Mouse (Mus musculus) myocyte (in vitro differentiated cells): Measurements from ENCODE around the gene Cnga1. TPM values are rescaled to one million over a fixed set of nuclear protein-coding genes. Genes with fewer than 3 reads are reported as not detected.
A peak's percentile ranks its signal among the peaks of the same experiment; 100 is the strongest.

Experiments
- H3K27me3 ChIP-seq: one replicate; pipeline ENCODE4 v1.6.1; 2011; ENCODE audit not compliant: control insufficient read depth, insufficient read depth, insufficient read length
- H3K36me3 ChIP-seq: one replicate; pipeline ENCODE4 v1.6.1; 2011; ENCODE audit not compliant: control insufficient read depth, insufficient read depth
- H3K4me2 ChIP-seq: one replicate; pipeline ENCODE4 v1.6.1; 2011; ENCODE audit warnings: low read depth, control low read depth
- H3K4me3 ChIP-seq: one replicate; pipeline ENCODE4 v1.5.1; 2011; ENCODE audit warnings: mild to moderate bottlenecking, control low read depth, moderate library complexity
- H3K79me2 ChIP-seq: one replicate; pipeline ENCODE4 v1.6.1; 2011; ENCODE audit not compliant: control insufficient read depth, insufficient read depth
- H3ac ChIP-seq: one replicate; pipeline ENCODE4 v1.6.1; 2011; ENCODE audit not compliant: control insufficient read depth, insufficient read length
- CEBPB ChIP-seq: IDR thresholded peaks from 2 replicates; pipeline ENCODE4 v1.6.1; 2011; ENCODE audit warnings: mild to moderate bottlenecking, moderate library complexity; ENCODE audit not compliant: poor library complexity, insufficient read depth, severe bottlenecking
- E2F4 ChIP-seq: IDR thresholded peaks from one replicate; pipeline ENCODE4 v1.6.1; 2011; ENCODE audit warnings: mild to moderate bottlenecking, control low read depth, moderate library complexity; ENCODE audit not compliant: insufficient read depth
- MAX ChIP-seq: IDR thresholded peaks from one replicate; pipeline ENCODE4 v1.6.1; 2011; ENCODE audit warnings: low read depth, mild to moderate bottlenecking, control low read depth
- MYOD1 ChIP-seq, 3 experiments: IDR thresholded peaks; one replicate each; pipeline ENCODE4 v1.6.1; 2011; ENCODE audit warnings: control low read depth in 2 of 3, low read depth in 2 of 3, mild to moderate bottlenecking in 2 of 3, moderate library complexity in 1 of 3; ENCODE audit not compliant: insufficient read length in 2 of 3, control insufficient read depth in 1 of 3
- MYOG ChIP-seq, 3 experiments: IDR thresholded peaks; one replicate each; pipeline ENCODE4 v1.6.1; 2011; ENCODE audit warnings: control low read depth in 2 of 3, low read depth in 2 of 3, mild to moderate bottlenecking in 2 of 3; ENCODE audit not compliant: insufficient read length in 2 of 3, control insufficient read depth in 1 of 3, insufficient read depth in 1 of 3
- POLR2A ChIP-seq: IDR thresholded peaks from one replicate; pipeline ENCODE4 v1.6.1; 2011; ENCODE audit warnings: low read depth, mild to moderate bottlenecking, control low read depth, moderate library complexity; ENCODE audit not compliant: insufficient read length
- POLR2AphosphoS2 ChIP-seq: IDR thresholded peaks from one replicate; pipeline ENCODE4 v1.6.1; 2011; ENCODE audit warnings: low read depth, control low read depth; ENCODE audit not compliant: insufficient read length
- REST ChIP-seq: IDR thresholded peaks from one replicate; pipeline ENCODE4 v1.6.1; 2011; ENCODE audit warnings: mild to moderate bottlenecking, control low read depth, moderate library complexity; ENCODE audit not compliant: insufficient read depth, insufficient read length
- SRF ChIP-seq: IDR thresholded peaks from one replicate; pipeline ENCODE4 v1.6.1; 2011; ENCODE audit warnings: low read depth; ENCODE audit not compliant: control insufficient read depth, insufficient read length
- TCF12 ChIP-seq: IDR thresholded peaks from one replicate; pipeline ENCODE4 v1.6.1; 2011; ENCODE audit warnings: mild to moderate bottlenecking, control low read depth; ENCODE audit not compliant: poor library complexity, insufficient read depth, severe bottlenecking
- TCF3 ChIP-seq: IDR thresholded peaks from one replicate; pipeline ENCODE4 v1.6.1; 2011; ENCODE audit warnings: low read depth, control low read depth; ENCODE audit not compliant: insufficient read length
- USF1 ChIP-seq: IDR thresholded peaks from one replicate; pipeline ENCODE4 v1.6.1; 2011; ENCODE audit warnings: low read depth, mild to moderate bottlenecking, control low read depth, moderate library complexity
- polyA plus RNA-seq: library from polyadenylated mRNA; unstranded; fragments of >200 nt; fragmentation: generic; extraction: Trizol; gene quantifications from one replicate; pipeline ENCODE4 v1.2.1, GENCODE M21; 2012; ENCODE audit warnings: missing spikeins

The Cnga1 gene
- polyA plus RNA-seq, 1 experiment, result not detected

DNA sequence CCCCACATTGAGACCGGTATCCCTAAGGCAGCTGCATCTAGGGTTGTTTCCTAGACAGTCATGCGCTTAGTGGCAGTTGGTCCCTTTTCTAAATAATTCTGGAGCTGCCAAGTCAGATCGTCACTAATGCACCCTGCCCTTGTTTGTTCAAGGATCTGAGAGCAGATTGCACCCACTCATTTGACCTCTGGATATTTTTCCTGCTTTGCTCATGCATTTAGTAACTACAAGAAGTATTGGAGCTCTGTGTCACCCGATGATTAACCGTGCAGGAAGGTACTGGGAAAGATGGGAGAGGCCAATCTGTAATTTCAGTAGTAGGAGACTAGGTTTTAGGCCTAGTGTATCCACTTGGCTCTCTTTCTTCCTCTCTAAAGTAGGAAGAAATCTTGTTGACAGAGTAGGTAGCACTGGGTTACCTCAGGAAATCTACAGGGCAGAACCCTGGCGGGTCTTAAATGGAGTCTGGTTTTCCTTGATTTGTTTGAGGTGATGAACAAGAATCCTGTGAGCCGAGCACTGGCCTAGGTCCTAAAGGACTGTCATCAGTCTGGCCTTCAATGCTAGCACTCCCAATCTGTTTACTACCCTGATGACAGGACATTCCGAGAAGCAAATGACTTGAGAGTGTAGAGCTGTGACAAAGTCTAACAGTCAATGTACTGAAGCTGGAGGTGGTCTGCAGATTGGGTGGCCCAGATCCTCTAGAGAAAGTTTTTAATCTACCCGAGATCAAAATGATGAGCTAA, 5.1 kb upstream of the Cnga1 start:
- Histone ChIP-seq H3K27me3 (peaks cover 3% of the 10 kb centered on the region), H3K4me3 (no peak overlapping the region)
- TF ChIP-seq TCF3 (no peak), E2F4 (no peak), POLR2A (no peak), TCF12 (no peak), MYOG (IDR thresholded peaks at IDR 0.05; ENCODE audit: control insufficient read depth in 1 of 3, insufficient read depth in 1 of 3, insufficient read length in 2 of 3, low read depth in 2 of 3) (no peak), CEBPB (no peak), REST (no peak), MAX (no peak)

DNA sequence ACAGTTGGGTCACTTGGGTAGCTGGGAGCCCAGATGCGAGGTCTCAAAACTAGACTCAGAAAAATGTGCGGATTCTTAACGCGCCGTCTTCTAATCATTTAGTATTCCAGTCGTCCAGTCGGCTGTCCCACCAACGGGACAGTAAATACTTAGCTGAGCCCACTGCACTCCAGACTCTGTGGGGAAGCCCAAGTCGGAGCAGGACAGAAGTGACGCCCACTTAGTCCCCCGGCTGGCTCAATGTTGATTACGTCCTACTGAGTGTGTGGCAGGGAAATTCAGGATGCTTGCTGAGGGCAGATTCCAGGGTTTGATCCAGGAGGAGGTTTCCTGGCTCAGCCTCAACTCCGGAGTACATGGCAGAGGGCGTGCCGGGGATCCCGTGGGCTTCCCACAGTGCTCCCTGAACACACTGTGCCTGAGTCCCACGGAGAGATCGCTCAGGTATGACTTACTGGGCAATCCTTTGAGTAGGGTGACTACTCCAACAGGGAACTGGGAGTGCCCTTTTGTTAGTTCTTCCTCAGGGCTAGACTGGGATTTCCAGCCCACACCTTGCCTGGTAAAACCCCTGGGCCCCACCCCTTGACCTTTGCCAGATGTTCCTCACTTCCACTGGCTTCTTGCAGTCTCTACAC, 4.0 kb upstream of the Cnga1 start:
- Histone ChIP-seq H3K4me2 (peak overlapping the region; percentile 89), H3K4me3 (peak overlapping the region; percentile 28), H3ac (no peak overlapping the region), H3K27me3 (peaks cover 3% of the 10 kb centered on the region), H3K36me3 (no peaks in the 10 kb centered on the region), H3K79me2 (no peaks in the 10 kb centered on the region)
- TF ChIP-seq MAX, result no peak
- TF ChIP-seq POLR2A, result no peak
- TF ChIP-seq TCF12, result no peak
- TF ChIP-seq CEBPB, result no peak
- TF ChIP-seq USF1, result no peak
- no peak for TF ChIP-seq MYOD1 (IDR thresholded peaks at IDR 0.05; ENCODE audit: control insufficient read depth in 1 of 3, insufficient read length in 2 of 3, low read depth in 2 of 3)
- TF ChIP-seq E2F4, result no peak
- TF ChIP-seq TCF3, result no peak
- TF ChIP-seq SRF, result no peak
- no peak for TF ChIP-seq MYOG (IDR thresholded peaks at IDR 0.05; ENCODE audit: control insufficient read depth in 1 of 3, insufficient read depth in 1 of 3, insufficient read length in 2 of 3, low read depth in 2 of 3)
- TF ChIP-seq POLR2AphosphoS2, result no peak
- TF ChIP-seq REST, result no peak

More for the DNA sequence above, 5.1 kb upstream of the Cnga1 start:
- Histone ChIP-seq H3K4me2 (no peak overlapping the region), H3ac (no peak overlapping the region), H3K36me3 (no peaks in the 10 kb centered on the region), H3K79me2 (no peaks in the 10 kb centered on the region)

DNA sequence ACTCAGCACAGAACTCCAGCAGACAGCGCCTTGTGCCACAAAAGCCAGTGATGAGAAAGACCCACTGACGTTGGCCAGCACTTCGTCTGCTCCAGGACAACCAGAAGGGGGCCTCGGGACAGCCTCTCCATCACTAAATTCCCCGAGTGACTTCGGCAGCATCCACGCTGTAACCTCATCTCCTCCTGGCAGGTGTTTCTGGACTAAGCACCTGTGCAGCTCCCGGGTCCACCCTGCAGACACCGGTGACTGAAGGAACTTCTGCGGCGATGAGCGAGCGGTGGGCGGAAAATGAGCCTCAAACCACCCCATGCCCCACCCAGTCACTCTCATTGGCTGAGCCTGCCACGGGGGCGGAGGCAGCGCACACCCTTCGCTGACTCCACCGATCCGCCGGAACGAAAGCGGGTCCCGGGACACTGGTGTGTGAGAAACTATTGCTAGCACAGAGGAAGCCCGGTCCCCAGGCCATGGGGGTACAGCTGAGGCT, 3.4 kb upstream of the Cnga1 start, which contains the start of gene Nipal1:
TSS of gene Nipal1 (plus strand) at position 378 of the 490 bp plus-strand sequence.
- Histone ChIP-seq H3K79me2 (no peaks in the 10 kb centered on the region), H3K36me3 (no peaks in the 10 kb centered on the region), H3ac (no peak within 1 kb of the TSS), H3K4me3 (peak within 1 kb of the TSS; percentile 28), H3K27me3 (peaks cover 3% of the 10 kb centered on the region), H3K4me2 (peak within 1 kb of the TSS; percentile 89)
- TF ChIP-seq POLR2A (no peak), MYOD1 (IDR thresholded peaks at IDR 0.05; ENCODE audit: control insufficient read depth in 1 of 3, insufficient read length in 2 of 3, low read depth in 2 of 3) (peak in 1 of 3 experiments; percentile 7)

DNA sequence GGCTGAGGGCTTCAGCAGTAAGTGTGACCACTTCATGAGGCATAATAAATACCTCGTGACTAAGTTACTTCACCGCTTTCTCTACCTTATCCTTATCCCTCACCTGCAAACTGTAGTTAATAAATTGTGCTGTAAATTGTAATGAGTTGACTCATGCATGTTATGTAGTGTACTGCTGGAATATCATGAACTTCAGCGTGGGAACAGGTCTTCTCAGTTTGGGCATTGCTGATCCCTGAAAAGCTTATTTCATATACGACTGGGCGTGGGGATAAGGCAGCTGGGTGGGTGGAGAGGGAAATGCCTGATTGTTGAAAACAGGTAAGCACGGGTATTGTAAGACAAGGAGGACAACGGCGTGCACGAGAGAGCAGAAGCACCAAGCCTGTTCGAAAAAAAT, 2.9 kb upstream of the Cnga1 start:
- peak overlapping the region; percentile 89 for H3K4me2 ChIP-seq

More for the DNA sequence above, 2.9 kb upstream of the Cnga1 start:
- H3K79me2 ChIP-seq, result no peaks in the 10 kb centered on the region
- TF ChIP-seq E2F4, result no peak
- TF ChIP-seq POLR2AphosphoS2, result no peak
- no peak for TF ChIP-seq MYOG (IDR thresholded peaks at IDR 0.05; ENCODE audit: control insufficient read depth in 1 of 3, insufficient read depth in 1 of 3, insufficient read length in 2 of 3, low read depth in 2 of 3)
- TF ChIP-seq MAX, result no peak
- no peak for TF ChIP-seq USF1
- TF ChIP-seq TCF12, result no peak
- TF ChIP-seq POLR2A, result no peak
- no peak for TF ChIP-seq SRF
- no peak for TF ChIP-seq MYOD1 (IDR thresholded peaks at IDR 0.05; ENCODE audit: control insufficient read depth in 1 of 3, insufficient read length in 2 of 3, low read depth in 2 of 3)
- TF ChIP-seq CEBPB, result no peak
- no peak for TF ChIP-seq REST
- no peak for TF ChIP-seq TCF3
- peak overlapping the region; percentile 28 for H3K4me3 ChIP-seq
- H3K27me3 ChIP-seq, result peaks cover 3% of the 10 kb centered on the region
- H3ac ChIP-seq, result no peak overlapping the region
- H3K36me3 ChIP-seq, result no peaks in the 10 kb centered on the region
